Mouse (Mus musculus): ENCODE measurements around the gene Olfr399. TPM values are rescaled to one million over a fixed set of nuclear protein-coding genes. Genes with fewer than 3 reads are reported as not detected.

Gene Olfr399
- not detected for total RNA-seq (2021)

GRCm38 (mm10) chr11:74056451-74056850, at the start of gene Olfr399, which contains the start of gene Olfr139:
TSS of gene Olfr399 (minus strand) at chr11:74056615.
TSS of gene Olfr139 (minus strand) at chr11:74056551.
- DNase-seq: no peak

GRCm38 (mm10) chr11:74105066-74105465, 48.7 kb upstream of the Olfr399 start:
- DNase-seq: no peak

- no peak for DNase-seq
Measured at GRCm38 (mm10) chr11:74101507-74101906, 45.1 kb upstream of the Olfr399 start.

GRCm38 (mm10) chr11:74100724-74101123, 44.3 kb upstream of the Olfr399 start:
- DNase-seq: no peak

- DNase-seq: no peak
Measured at GRCm38 (mm10) chr11:74069655-74070054, 13.2 kb upstream of the Olfr399 start, which contains the start of gene Zfp616. TSS of gene Zfp616 (plus strand) at chr11:74069955.

- DNase-seq: no peak
Measured at GRCm38 (mm10) chr11:74051347-74051746, 5.1 kb downstream of the Olfr399 start.

Other genes starting within 250 kb of the Olfr399 start
- not detected for gene Olfr392, start 239.6 kb downstream of the Olfr399 start, total RNA-seq (2021)
- gene Olfr393, start 205.2 kb downstream of the Olfr399 start, total RNA-seq (2021): not detected
- gene Olfr394, start 165.8 kb downstream of the Olfr399 start, total RNA-seq (2021): not detected
- gene Olfr395, start 147.3 kb downstream of the Olfr399 start, total RNA-seq (2021): not detected
- not detected for gene Olfr23, start 119.9 kb downstream of the Olfr399 start, total RNA-seq (2021)
- gene Olfr397, start 95.8 kb downstream of the Olfr399 start, total RNA-seq (2021): not detected
- not detected for gene Olfr398, start 66.2 kb downstream of the Olfr399 start, total RNA-seq (2021)
- gene Olfr139, start 64 bp downstream of the Olfr399 start, total RNA-seq (2021): not detected
- not detected for gene Zfp616, start 13.3 kb upstream of the Olfr399 start, total RNA-seq (2021)
- not detected for gene Olfr401, start 57.1 kb upstream of the Olfr399 start, total RNA-seq (2021)
- gene Olfr402, start 96.9 kb upstream of the Olfr399 start, total RNA-seq (2021): not detected
- gene Olfr403, start 129.6 kb upstream of the Olfr399 start, total RNA-seq (2021): not detected
- not detected for gene Olfr43, start 154.8 kb upstream of the Olfr399 start, total RNA-seq (2021)
- gene Olfr406, start 203.2 kb upstream of the Olfr399 start, total RNA-seq (2021): not detected
- not detected for gene Olfr59, start 227.1 kb upstream of the Olfr399 start, total RNA-seq (2021)

Measured in heart, postnatal 4 days (tissue).